Mouse (Mus musculus) MEL (cell line): ENCODE data around the gene Btbd6. TPM values are rescaled to one million over a fixed set of nuclear protein-coding genes. Genes with fewer than 3 reads are reported as not detected.

Experiments used
- DNase-seq: peaks from one replicate; pipeline ENCODE4 v3.0.0; 2011; ENCODE audit warnings: low read depth, low spot score
- H3K27ac ChIP-seq: 2 replicates; pipeline ENCODE4 v1.5.1; 2012; ENCODE audit warnings: low read depth, mild to moderate bottlenecking, control low read depth, low read length, moderate library complexity; ENCODE audit not compliant: control insufficient read depth
- H3K27me3 ChIP-seq, 2 experiments: fragments of 150-350 bp in 1 of 2; sonication (generic) in 1 of 2; 2 replicates each; pipeline ENCODE4 v1.6.1; 2012; ENCODE audit warnings: low read length in 2 of 2, mild to moderate bottlenecking in 2 of 2, improper control_type of control experiment in 1 of 2, moderate library complexity in 1 of 2; ENCODE audit not compliant: insufficient read depth in 2 of 2, control insufficient read depth in 1 of 2
- H3K36me3 ChIP-seq, 2 experiments: 2 replicates each; pipeline ENCODE4 v1.6.1; 2012 to 2014; ENCODE audit warnings: low read length in 2 of 2, improper control_type of control experiment in 1 of 2, inconsistent platforms in 1 of 2, mild to moderate bottlenecking in 1 of 2; ENCODE audit not compliant: insufficient read depth in 2 of 2, control insufficient read depth in 1 of 2
- H3K4me1 ChIP-seq, 2 experiments: fragments of 150-350 bp in 1 of 2; sonication (generic) in 1 of 2; 2 replicates each; pipeline ENCODE4 v1.6.1; 2012; ENCODE audit warnings: low read length in 2 of 2, improper control_type of control experiment in 1 of 2, mild to moderate bottlenecking in 1 of 2; ENCODE audit not compliant: insufficient read depth in 2 of 2, control insufficient read depth in 1 of 2
- H3K4me3 ChIP-seq, 2 experiments: fragments of 150-350 bp in 1 of 2; sonication (generic) in 1 of 2; 2 replicates each; pipeline ENCODE4 v1.5.1; 2012; ENCODE audit warnings: low read depth in 2 of 2, low read length in 2 of 2, mild to moderate bottlenecking in 2 of 2, moderate library complexity in 2 of 2, control low read depth in 1 of 2, improper control_type of control experiment in 1 of 2; ENCODE audit not compliant: control insufficient read depth in 1 of 2, insufficient read depth in 1 of 2
- H3K79me2 ChIP-seq: 2 replicates; pipeline ENCODE4 v1.6.1; 2012; ENCODE audit warnings: mild to moderate bottlenecking, low read length, moderate library complexity; ENCODE audit not compliant: control insufficient read depth, poor library complexity, insufficient read depth
- H3K9ac ChIP-seq: 2 replicates; pipeline ENCODE4 v1.6.1; 2012; ENCODE audit warnings: low read depth, mild to moderate bottlenecking, control low read depth, low read length, moderate library complexity; ENCODE audit not compliant: control insufficient read depth, poor library complexity, severe bottlenecking
- H3K9me3 ChIP-seq: fragments of 150-350 bp; sonication (generic); replicated peaks from 2 replicates; pipeline ENCODE4 v1.6.1; 2012; ENCODE audit warnings: mild to moderate bottlenecking, low read length, improper control_type of control experiment, moderate library complexity; ENCODE audit not compliant: insufficient read depth
- BHLHE40 ChIP-seq: IDR thresholded peaks from 2 replicates; pipeline ENCODE4 v1.6.1; 2012; ENCODE audit warnings: low read depth, mild to moderate bottlenecking, inconsistent platforms, low read length, improper control_type of control experiment, borderline replicate concordance
- CHD1 ChIP-seq: IDR thresholded peaks from 2 replicates; pipeline ENCODE4 v1.6.1; 2012; ENCODE audit warnings: low read depth, mild to moderate bottlenecking, inconsistent platforms, low read length, improper control_type of control experiment
- CTCF ChIP-seq, 3 experiments: IDR thresholded peaks in 2 of 3; conservative IDR thresholded peaks in 1 of 3; 2 replicates each; pipeline ENCODE4 v1.5.1; 2011 to 2012; ENCODE audit warnings: low read length in 3 of 3, low read depth in 2 of 3, mild to moderate bottlenecking in 2 of 3, improper control_type of control experiment in 1 of 3, inconsistent platforms in 1 of 3, mixed read lengths in 1 of 3, moderate library complexity in 1 of 3; ENCODE audit not compliant: control insufficient read depth in 1 of 3, insufficient read depth in 1 of 3, poor library complexity in 1 of 3, severe bottlenecking in 1 of 3
- ELF1 ChIP-seq: IDR thresholded peaks from 2 replicates; pipeline ENCODE4 v1.6.1; 2014; ENCODE audit warnings: low read depth, mild to moderate bottlenecking, inconsistent platforms, low read length, improper control_type of control experiment, moderate library complexity
- EP300 ChIP-seq, 2 experiments: IDR thresholded peaks; 2 replicates each; pipeline ENCODE4 v1.6.1; 2011; ENCODE audit warnings: improper control_type of control experiment in 2 of 2, low read length in 2 of 2, low read depth in 1 of 2, mild to moderate bottlenecking in 1 of 2
- GATA1 ChIP-seq: IDR thresholded peaks from 2 replicates; pipeline ENCODE4 v1.6.1; 2011; ENCODE audit warnings: low read depth, low read length, improper control_type of control experiment
- MYB ChIP-seq: IDR thresholded peaks from 2 replicates; pipeline ENCODE4 v1.6.1; 2011; ENCODE audit warnings: mild to moderate bottlenecking, low read depth, low read length, improper control_type of control experiment
- MYC ChIP-seq: IDR thresholded peaks from 2 replicates; pipeline ENCODE4 v1.6.1; 2011; ENCODE audit warnings: low read depth, mild to moderate bottlenecking, low read length, improper control_type of control experiment, moderate library complexity
- POLR2A ChIP-seq, 2 experiments: IDR thresholded peaks; 2 replicates each; pipeline ENCODE4 v1.6.1; 2011 to 2012; ENCODE audit warnings: low read length in 2 of 2, mild to moderate bottlenecking in 2 of 2, control low read depth in 1 of 2, improper control_type of control experiment in 1 of 2, low read depth in 1 of 2, moderate library complexity in 1 of 2; ENCODE audit not compliant: control insufficient read depth in 1 of 2, insufficient read depth in 1 of 2, poor library complexity in 1 of 2
- RAD21 ChIP-seq: IDR thresholded peaks from 2 replicates; pipeline ENCODE4 v1.6.1; 2011; ENCODE audit warnings: mild to moderate bottlenecking, low read depth, low read length, improper control_type of control experiment
- SMC3 ChIP-seq: IDR thresholded peaks from 2 replicates; pipeline ENCODE4 v1.6.1; 2011; ENCODE audit warnings: low read depth, low read length, improper control_type of control experiment
- TAL1 ChIP-seq: IDR thresholded peaks from 2 replicates; pipeline ENCODE4 v1.6.1; 2012; ENCODE audit warnings: mild to moderate bottlenecking, inconsistent platforms, low read length, moderate library complexity, mixed read lengths
- UBTF ChIP-seq: IDR thresholded peaks from 2 replicates; pipeline ENCODE4 v1.6.1; 2012; ENCODE audit warnings: low read depth, mild to moderate bottlenecking, inconsistent platforms, low read length, improper control_type of control experiment, moderate library complexity, borderline replicate concordance; ENCODE audit not compliant: insufficient read depth
- USF2 ChIP-seq, 2 experiments: IDR thresholded peaks; 2 replicates each; pipeline ENCODE4 v1.6.1; 2011 to 2012; ENCODE audit warnings: improper control_type of control experiment in 2 of 2, low read length in 2 of 2, borderline replicate concordance in 1 of 2, inconsistent platforms in 1 of 2, low read depth in 1 of 2, mild to moderate bottlenecking in 1 of 2; ENCODE audit not compliant: insufficient read depth in 1 of 2
- ZC3H11A ChIP-seq: IDR thresholded peaks from 2 replicates; pipeline ENCODE4 v1.6.1; 2012; ENCODE audit warnings: low read depth, mild to moderate bottlenecking, inconsistent platforms, low read length, improper control_type of control experiment
- polyA plus RNA-seq, 2 experiments: library from polyadenylated mRNA; stranded (reverse) in 1 of 2; unstranded in 1 of 2; fragments of >175 nt in 1 of 2; fragments of >200 nt in 1 of 2; gene quantifications; 2 replicates each; pipeline versions ENCODE4 v1.2.1 to v1.2.4; 2012; ENCODE audit warnings: low replicate concordance in 2 of 2, low read depth in 1 of 2; ENCODE audit not compliant: insufficient read length in 2 of 2, insufficient read depth in 1 of 2, missing spikeins in 1 of 2
- total RNA-seq: library from RNA; depleted of rRNA; stranded (reverse); fragments of 300-350 nt; gene quantifications from 2 replicates; pipeline ENCODE4 v1.2.3, GENCODE M21; 2012

Gene Btbd6
- total and polyA plus RNA-seq, 3 experiments: 1.8 to 3.0 TPM; not detected in 1

DNA sequence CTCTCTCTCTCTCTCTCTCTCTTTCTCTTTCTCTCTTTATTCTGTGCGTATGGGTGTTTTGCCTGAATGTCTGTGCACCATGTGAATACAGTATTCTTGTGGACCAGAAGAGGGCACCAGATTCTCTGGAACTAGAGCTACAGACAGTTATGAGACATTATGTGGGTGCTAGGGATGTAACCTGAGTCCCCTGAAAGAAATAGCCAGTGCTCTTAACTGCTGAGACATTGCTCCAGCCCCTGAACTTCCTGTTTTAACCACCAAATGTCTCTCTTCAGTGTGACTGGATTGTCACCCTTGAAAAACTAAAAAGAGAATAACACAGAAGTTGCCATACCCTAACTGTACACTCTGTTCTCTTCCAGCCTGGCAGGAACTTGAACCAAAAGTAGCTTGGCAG lies 50.3 kb downstream of the Btbd6 start:
- Histone ChIP-seq H3K4me3 (no peak overlapping the region), H3K79me2 (no peaks in the 10 kb centered on the region), H3K9me3 (no peaks in the 10 kb centered on the region), H3K27ac (no peak overlapping the region), H3K27me3 (no peaks in the 10 kb centered on the region), H3K9ac (no peak overlapping the region), H3K4me1 (peaks cover 0 to 15% of the 10 kb centered on the region in 2 experiments; a peak in 2 of 4 replicates), H3K36me3 (peaks cover 0 to 3% of the 10 kb centered on the region in 2 experiments; a peak in 3 of 4 replicates)
- peak; percentile 57 for TF ChIP-seq RAD21
- TF ChIP-seq GATA1: no peak
- TF ChIP-seq EP300 (IDR thresholded peaks at IDR 0.05; ENCODE audit: low read depth in 1 of 2, low read length in 2 of 2): peak in 1 of 2 experiments; percentile 26; a peak in 1 of 4 replicates
- TF ChIP-seq MYC: peak; percentile 52; the same call in 1 of the 2 replicates
- peak; percentile 47; the same call in 1 of the 2 replicates for TF ChIP-seq ELF1
- TF ChIP-seq CTCF (IDR thresholded peaks at IDR 0.05 in 2 of 3, conservative IDR thresholded peaks at IDR 0.05 in 1 of 3; ENCODE audit: control insufficient read depth in 1 of 3, insufficient read depth in 1 of 3, low read depth in 2 of 3, low read length in 3 of 3, poor library complexity in 1 of 3, severe bottlenecking in 1 of 3): peak; percentile 22 to 63 (median 29)
- TF ChIP-seq ZC3H11A: peak; percentile 14; the same call in 1 of the 2 replicates
- peak; percentile 59 for TF ChIP-seq SMC3
- no peak for TF ChIP-seq MYB
- DNase-seq: peak; percentile 88

DNA sequence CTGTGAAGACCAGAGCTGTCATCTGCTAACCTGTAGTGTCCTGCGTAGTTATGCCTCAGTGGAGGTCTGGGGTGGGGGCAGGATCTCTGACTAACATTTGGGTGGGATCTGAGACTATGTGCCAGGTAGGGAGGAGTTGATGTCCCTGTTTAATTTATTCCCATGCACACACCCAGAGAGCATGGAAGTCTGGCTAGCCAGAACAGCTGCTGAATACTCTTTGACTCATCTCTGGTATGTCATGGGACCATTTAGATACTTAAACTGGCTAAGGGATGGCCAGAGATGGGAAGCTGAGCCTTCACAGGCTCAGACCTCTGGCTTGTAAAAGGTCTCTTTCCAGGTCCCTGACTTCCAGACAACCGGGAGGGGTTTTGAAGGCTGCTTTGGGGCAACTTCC lies 51.2 kb downstream of the Btbd6 start:
- Histone ChIP-seq H3K9me3 (no peaks in the 10 kb centered on the region), H3K27me3 (no peaks in the 10 kb centered on the region), H3K79me2 (no peaks in the 10 kb centered on the region), H3K27ac (no peak overlapping the region), H3K4me1 (peaks cover 0 to 15% of the 10 kb centered on the region in 2 experiments; a peak in 2 of 4 replicates), H3K4me3 (no peak overlapping the region), H3K36me3 (peaks cover 0 to 3% of the 10 kb centered on the region in 2 experiments; a peak in 3 of 4 replicates), H3K9ac (no peak overlapping the region)
- no peak for DNase-seq
- TF ChIP-seq CHD1: no peak
- no peak for TF ChIP-seq TAL1
- TF ChIP-seq POLR2A (IDR thresholded peaks at IDR 0.05; ENCODE audit: control insufficient read depth in 1 of 2, insufficient read depth in 1 of 2, low read depth in 1 of 2, low read length in 2 of 2, poor library complexity in 1 of 2): no peak
- no peak for TF ChIP-seq UBTF
- no peak for TF ChIP-seq ELF1
- no peak for TF ChIP-seq USF2 (IDR thresholded peaks at IDR 0.05; ENCODE audit: borderline replicate concordance in 1 of 2, insufficient read depth in 1 of 2, low read depth in 1 of 2, low read length in 2 of 2)
- no peak for TF ChIP-seq RAD21
- TF ChIP-seq BHLHE40: no peak
